Mouse (Mus musculus) ES-Bruce4 (cell line): ENCODE measurements around the gene Cirbp. TPM values are rescaled to one million over a fixed set of nuclear protein-coding genes. Genes with fewer than 3 reads are reported as not detected.
"Not testable (repeated sequence)": the region's sequence is repeated elsewhere in the genome, so short reads cannot be mapped to it uniquely, and the experiment has no call there.

Experiments
- H3K27ac ChIP-seq: 2 replicates; pipeline ENCODE4 v1.5.1; 2012; ENCODE audit warnings: low read length, inconsistent platforms; ENCODE audit not compliant: insufficient read depth
- H3K27me3 ChIP-seq: 2 replicates; pipeline ENCODE4 v1.6.1; 2012; ENCODE audit warnings: mild to moderate bottlenecking, low read length, inconsistent platforms; ENCODE audit not compliant: control insufficient read depth, poor library complexity, insufficient read depth, severe bottlenecking
- H3K36me3 ChIP-seq: 2 replicates; pipeline ENCODE4 v1.6.1; 2012; ENCODE audit warnings: inconsistent platforms, mild to moderate bottlenecking, low read length, moderate library complexity; ENCODE audit not compliant: control insufficient read depth, poor library complexity, insufficient read depth, severe bottlenecking
- H3K4me1 ChIP-seq: one replicate; pipeline ENCODE4 v1.8.1; 2011; ENCODE audit warnings: low read length; ENCODE audit not compliant: control insufficient read depth, insufficient read depth
- H3K4me3 ChIP-seq: 2 replicates; pipeline ENCODE4 v1.5.1; 2011; ENCODE audit warnings: low read depth, mild to moderate bottlenecking, low read length
- H3K9ac ChIP-seq: 2 replicates; pipeline ENCODE4 v1.6.1; 2012; ENCODE audit warnings: low read depth, mild to moderate bottlenecking, inconsistent platforms; ENCODE audit not compliant: poor library complexity, severe bottlenecking
- H3K9me3 ChIP-seq: replicated peaks from 2 replicates; pipeline ENCODE4 v1.6.1; 2012; ENCODE audit warnings: mild to moderate bottlenecking, low read length, inconsistent platforms; ENCODE audit not compliant: control insufficient read depth, poor library complexity, insufficient read depth, severe bottlenecking
- CTCF ChIP-seq: IDR thresholded peaks from one replicate; pipeline ENCODE4 v1.8.1; 2011; ENCODE audit warnings: low read depth, low read length
- EP300 ChIP-seq: IDR thresholded peaks from 2 replicates; pipeline ENCODE4 v1.6.1; 2011; ENCODE audit warnings: low read depth, low read length; ENCODE audit not compliant: insufficient read depth
- POLR2A ChIP-seq: IDR thresholded peaks from one replicate; pipeline ENCODE4 v1.8.1; 2011; ENCODE audit warnings: low read length; ENCODE audit not compliant: insufficient read depth
- polyA plus RNA-seq: library from polyadenylated mRNA; stranded (reverse); fragments of >200 nt; gene quantifications from 2 replicates; pipeline ENCODE4 v1.2.4, GENCODE M21; 2011; ENCODE audit warnings: low read depth; ENCODE audit not compliant: missing spikeins, insufficient read depth, insufficient read length

Gene Cirbp
- polyA plus RNA-seq, 1 experiment, result 51.9 TPM

DNA sequence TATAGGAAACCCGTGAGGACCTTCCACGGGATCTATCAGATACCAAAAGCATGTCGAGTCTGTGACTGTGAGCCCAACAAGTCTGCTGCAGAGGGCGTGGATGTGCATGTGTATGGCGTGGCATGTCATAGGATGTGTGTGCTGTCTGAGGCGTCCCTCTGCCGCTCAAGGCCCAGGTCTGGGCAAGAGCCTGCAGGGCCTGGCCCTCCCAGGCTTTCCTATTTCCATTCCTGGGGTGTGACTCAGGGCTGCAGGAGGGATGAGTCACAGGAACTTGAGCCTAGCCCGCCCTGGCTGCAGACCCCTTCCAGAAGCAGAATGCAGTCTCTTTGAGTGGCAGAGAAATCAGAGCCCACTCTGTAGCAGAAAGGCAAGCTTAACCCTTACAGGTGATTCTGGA is 2.1 kb upstream of the Cirbp start:
- H3K4me3 ChIP-seq, result no peak overlapping the region
- H3K9ac ChIP-seq, result no peak overlapping the region

DNA sequence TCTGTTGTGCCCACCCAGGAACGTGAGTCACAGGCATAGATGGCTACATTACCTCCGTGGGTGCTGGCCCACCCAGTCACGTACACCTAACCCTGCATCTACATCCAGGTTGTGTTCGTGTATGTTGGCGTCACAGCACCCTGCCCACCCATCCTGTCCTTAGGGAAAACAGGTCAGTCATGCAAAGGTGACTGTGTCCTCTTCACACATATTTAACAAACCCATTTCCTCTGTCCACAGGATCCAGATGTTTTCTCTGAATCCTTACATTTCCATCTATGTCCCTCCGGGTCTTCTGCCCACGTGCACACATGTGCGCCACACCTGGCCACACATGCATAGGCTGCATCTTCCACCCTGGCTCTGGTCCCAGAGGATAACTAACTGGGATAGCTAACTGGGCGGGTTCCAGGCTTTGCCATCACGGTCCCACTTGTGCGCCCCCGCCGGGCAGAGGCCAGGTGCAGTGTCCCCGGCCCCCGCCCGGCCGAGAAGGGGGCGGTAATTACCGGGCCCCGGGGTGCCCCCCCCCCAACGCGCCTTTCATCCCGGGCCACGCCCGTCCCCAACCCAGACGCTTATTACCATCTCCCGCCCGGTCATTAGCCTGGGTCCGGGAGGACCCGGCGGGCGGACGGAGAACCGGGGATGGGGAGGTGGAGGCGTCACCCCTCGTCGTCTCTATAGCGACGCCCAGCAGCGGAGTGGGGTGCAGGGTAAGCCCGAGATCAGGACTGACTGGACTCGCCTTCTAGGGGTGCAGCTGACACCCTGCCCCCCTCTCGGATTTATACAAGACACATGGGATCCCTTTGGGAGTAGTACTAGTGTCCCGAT is 1.4 kb upstream of the Cirbp start:
- Histone ChIP-seq H3K27ac (peak overlapping the region; percentile 2; the same call in 1 of the 2 replicates), H3K36me3 (no peaks in the 10 kb centered on the region), H3K4me3 (peak overlapping the region; percentile 1; the same call in 1 of the 2 replicates), H3K27me3 (no peaks in the 10 kb centered on the region), H3K9ac (no peak overlapping the region), H3K9me3 (no peaks in the 10 kb centered on the region), H3K4me1 (peaks cover 7% of the 10 kb centered on the region)
- no peak for TF ChIP-seq CTCF
- no peak for TF ChIP-seq EP300
- no peak for TF ChIP-seq POLR2A

More for the DNA sequence above, 2.1 kb upstream of the Cirbp start:
- Histone ChIP-seq H3K4me1 (peaks cover 11% of the 10 kb centered on the region), H3K27me3 (no peaks in the 10 kb centered on the region), H3K36me3 (no peaks in the 10 kb centered on the region), H3K27ac (peak overlapping the region; percentile 17; the same call in 1 of the 2 replicates), H3K9me3 (no peaks in the 10 kb centered on the region)
- TF ChIP-seq EP300 (no peak), CTCF (no peak), POLR2A (no peak)

DNA sequence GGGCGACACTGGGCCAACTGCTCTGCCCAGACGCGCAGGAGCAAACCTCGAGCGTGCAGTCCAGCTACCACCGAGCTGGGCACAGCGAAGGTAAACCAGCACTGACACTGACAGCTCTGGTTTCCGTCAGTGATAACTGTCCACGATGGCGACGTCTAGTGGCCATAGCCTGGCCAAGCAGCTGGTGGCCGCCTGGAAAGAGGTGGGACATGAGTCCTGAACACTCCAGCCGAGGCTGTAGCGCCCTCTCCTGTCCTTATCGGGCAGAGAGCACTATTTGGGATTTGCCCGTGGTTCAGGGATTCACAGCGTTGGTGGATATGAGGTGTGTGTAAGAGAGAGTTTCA is 814 bp upstream of the Cirbp start:
- Histone ChIP-seq H3K27ac (no peak overlapping the region), H3K4me3 (peak overlapping the region; percentile 1; the same call in 1 of the 2 replicates), H3K36me3 (peaks cover 4% of the 10 kb centered on the region), H3K4me1 (peaks cover 7% of the 10 kb centered on the region), H3K9ac (no peak overlapping the region), H3K27me3 (no peaks in the 10 kb centered on the region), H3K9me3 (no peaks in the 10 kb centered on the region)
- TF ChIP-seq EP300 (peak; percentile 62; the same call in 1 of the 2 replicates), CTCF (peak; percentile 100), POLR2A (no peak)

DNA sequence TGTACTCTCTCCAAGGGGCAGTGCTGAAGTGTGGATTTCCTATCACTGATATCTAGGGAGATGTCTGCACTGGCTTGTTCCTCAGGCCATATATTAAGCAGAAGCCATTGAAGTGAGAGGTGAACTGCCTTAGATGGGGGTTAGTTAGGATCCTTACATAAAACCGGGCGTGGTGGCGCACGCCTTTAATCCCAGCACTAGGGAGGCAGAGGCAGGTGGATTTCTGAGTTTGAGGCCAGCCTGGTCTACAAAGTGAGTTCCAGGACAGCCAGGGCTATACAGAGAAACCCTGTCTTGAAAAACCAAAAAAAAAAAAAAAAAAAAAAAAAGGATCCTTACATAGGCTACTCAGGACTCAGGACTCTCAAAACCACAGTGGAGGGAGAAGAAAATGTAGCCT is 351 bp downstream of the Cirbp start:
- not testable (repeated sequence) for H3K4me3 ChIP-seq, H3K9ac ChIP-seq, H3K4me1 ChIP-seq

DNA sequence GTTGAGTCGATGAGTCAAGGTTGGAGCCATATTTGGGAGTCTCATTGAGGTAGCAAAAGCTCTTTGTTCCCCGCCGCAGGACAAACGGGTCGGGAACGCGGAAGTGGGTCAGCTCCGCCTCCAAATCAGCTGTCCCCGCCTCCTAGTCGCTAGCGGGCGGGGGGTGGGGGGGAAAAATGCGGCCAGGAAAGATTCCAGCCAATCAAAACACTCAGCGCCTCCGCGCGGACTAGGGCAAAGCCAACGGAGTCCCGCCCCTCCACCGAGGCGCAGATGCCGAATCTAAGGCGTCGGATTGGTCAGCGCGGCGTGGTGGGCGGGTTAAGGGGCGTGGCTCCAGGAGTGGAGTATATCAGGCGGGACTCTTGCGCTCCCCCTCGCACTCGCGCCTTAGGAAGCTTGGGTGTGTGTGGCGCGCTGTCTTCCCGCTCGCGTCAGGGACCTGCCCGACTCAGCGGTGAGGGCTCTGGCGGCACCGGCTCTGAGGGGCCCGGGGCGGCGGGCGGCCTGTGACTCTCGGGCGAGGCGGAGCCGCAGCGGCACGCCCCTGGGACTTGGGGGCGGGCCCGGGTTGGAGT is 1.8 kb downstream of the Cirbp start:
- Histone ChIP-seq H3K27me3 (no peaks in the 10 kb centered on the region), H3K9me3 (no peaks in the 10 kb centered on the region), H3K4me3 (peak overlapping the region; percentile 85), H3K9ac (peak overlapping the region; percentile 93), H3K4me1 (peaks cover 9% of the 10 kb centered on the region), H3K27ac (peak overlapping the region; percentile 45), H3K36me3 (peaks cover 11% of the 10 kb centered on the region)
- peak; percentile 97 for TF ChIP-seq POLR2A
- TF ChIP-seq CTCF, result no peak
- TF ChIP-seq EP300, result 0 out of 2 replicates have a peak, but pooled peaks have one; percentile 34

More for the DNA sequence above, 351 bp downstream of the Cirbp start:
- H3K27ac ChIP-seq, H3K9me3 ChIP-seq, H3K27me3 ChIP-seq: not testable (repeated sequence)
- H3K36me3 ChIP-seq, result peaks cover 11% of the 10 kb centered on the region

DNA sequence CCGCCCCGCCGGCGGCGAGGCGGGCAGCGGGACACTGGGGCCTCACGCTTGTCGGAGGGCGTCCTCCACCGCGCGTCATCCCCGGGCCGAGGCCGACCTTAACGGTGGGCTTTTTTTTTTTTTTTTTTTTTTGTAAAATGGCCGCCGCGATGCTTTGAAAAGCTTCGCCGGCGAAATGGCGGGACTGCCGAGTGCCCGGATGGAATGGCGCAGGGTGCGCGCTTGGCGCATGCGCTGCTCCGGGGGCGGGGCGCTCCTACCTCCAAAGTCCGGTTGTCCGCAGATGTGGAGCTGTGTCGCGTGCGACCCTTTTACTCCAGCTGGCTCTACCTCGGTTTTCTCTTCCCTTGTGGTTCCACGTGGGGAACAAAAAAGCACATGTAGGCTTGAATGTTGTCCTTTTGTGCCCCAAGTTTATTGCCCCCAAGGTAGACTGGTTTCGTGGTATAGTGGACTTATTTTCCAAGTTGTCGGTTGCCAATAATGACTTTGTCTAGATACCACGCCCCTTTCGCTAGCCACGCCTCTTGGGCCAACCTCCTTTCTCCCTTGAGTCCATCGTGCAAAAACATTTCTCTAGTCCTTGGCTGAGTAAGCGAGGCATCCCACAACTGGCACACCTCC is 2.4 kb downstream of the Cirbp start:
- no peak for TF ChIP-seq POLR2A
- TF ChIP-seq EP300, result 0 out of 2 replicates have a peak, but pooled peaks have one; percentile 9
- Histone ChIP-seq H3K27me3 (no peaks in the 10 kb centered on the region), H3K4me3 (peak overlapping the region; percentile 85), H3K9ac (peak overlapping the region; percentile 93), H3K4me1 (peaks cover 9% of the 10 kb centered on the region), H3K36me3 (peaks cover 11% of the 10 kb centered on the region), H3K9me3 (no peaks in the 10 kb centered on the region), H3K27ac (peak overlapping the region; percentile 48)
